16 mouse cellular contexts compared by ENCODE assay signal in the genomic region with DNA sequence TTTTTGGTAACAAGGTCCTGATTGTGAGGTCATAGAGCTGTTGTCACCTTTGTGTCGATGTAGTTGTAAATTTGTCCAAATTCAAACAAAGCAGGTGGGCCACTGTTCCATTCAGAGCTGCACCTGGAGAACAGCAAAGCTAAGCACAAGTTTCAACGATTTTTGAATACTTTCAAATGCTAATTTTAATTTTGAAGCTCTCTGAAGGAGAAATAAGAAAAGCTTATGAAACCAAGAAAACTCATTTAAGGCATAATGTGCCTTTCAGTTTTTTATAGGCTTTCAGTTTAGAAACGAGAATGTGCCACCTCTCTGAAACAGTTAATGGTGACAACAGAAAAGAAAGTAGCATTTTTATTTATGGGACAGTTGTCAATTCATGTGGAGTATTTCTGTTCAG.
"Had no signal": no experiment of that assay in that cellular context is flagged by ENCODE, and none has a peak within 500 bp of the region (broad histone marks: within the 10 kb centered on the region; RNA-seq: fewer than 3 reads in every experiment).

No protein-coding gene starts in this region.

- DNase-seq: retina, postnatal 1 day; right cerebral cortex, adult 18-20 months; right cerebral cortex, postnatal 14 days; right cerebral cortex, postnatal 25 days; right cerebral cortex, postnatal 4 days; thymus, adult 18-20 months; thymus, adult 2 months; thymus, postnatal 14 days; thymus, postnatal 25 days; thymus, postnatal 36 days; thymus, postnatal 4 days had no signal

- H3K4me3 ChIP-seq: neural tube, embryonic 12.5 days; neural tube, embryonic 13.5 days; neural tube, embryonic 15.5 days; stomach, embryonic 15.5 days had no signal

- H3K36me3 ChIP-seq: stomach, embryonic 15.5 days had no signal

- H3K9me3 ChIP-seq: neural tube, embryonic 12.5 days; neural tube, embryonic 13.5 days; neural tube, embryonic 15.5 days; stomach, embryonic 15.5 days had no signal

- H3K27ac ChIP-seq: neural tube, embryonic 12.5 days; neural tube, embryonic 13.5 days; neural tube, embryonic 15.5 days; stomach, embryonic 15.5 days; stomach, postnatal 0 days had no signal

- H3K4me2 ChIP-seq: neural tube, embryonic 12.5 days; neural tube, embryonic 13.5 days; neural tube, embryonic 15.5 days; stomach, embryonic 15.5 days had no signal

- H3K4me1 ChIP-seq: neural tube, embryonic 12.5 days; neural tube, embryonic 13.5 days; neural tube, embryonic 15.5 days; stomach, embryonic 15.5 days had no signal

- H3K9ac ChIP-seq: neural tube, embryonic 12.5 days; neural tube, embryonic 13.5 days; neural tube, embryonic 15.5 days; stomach, embryonic 15.5 days had no signal

- H3K27me3 ChIP-seq: neural tube, embryonic 12.5 days; neural tube, embryonic 13.5 days; neural tube, embryonic 15.5 days; stomach, embryonic 15.5 days had no signal
